Mouse (Mus musculus) olfactory bulb, adult 2 months (tissue): ENCODE data around the gene Prrxl1.
A peak's percentile ranks its signal among the peaks of the same experiment; 100 is the strongest.

Experiments
- CTCF ChIP-seq: fragments of 200-500 bp; IDR thresholded peaks from 2 replicates; pipeline ENCODE4 v1.5.1; 2012; ENCODE audit warnings: low read depth, mild to moderate bottlenecking, low read length, moderate library complexity; ENCODE audit not compliant: insufficient read depth
- POLR2A ChIP-seq: fragments of 200-500 bp; IDR thresholded peaks from 2 replicates; pipeline ENCODE4 v1.6.1; 2012; ENCODE audit warnings: mild to moderate bottlenecking, low read depth, low read length, moderate library complexity; ENCODE audit not compliant: insufficient read depth

DNA sequence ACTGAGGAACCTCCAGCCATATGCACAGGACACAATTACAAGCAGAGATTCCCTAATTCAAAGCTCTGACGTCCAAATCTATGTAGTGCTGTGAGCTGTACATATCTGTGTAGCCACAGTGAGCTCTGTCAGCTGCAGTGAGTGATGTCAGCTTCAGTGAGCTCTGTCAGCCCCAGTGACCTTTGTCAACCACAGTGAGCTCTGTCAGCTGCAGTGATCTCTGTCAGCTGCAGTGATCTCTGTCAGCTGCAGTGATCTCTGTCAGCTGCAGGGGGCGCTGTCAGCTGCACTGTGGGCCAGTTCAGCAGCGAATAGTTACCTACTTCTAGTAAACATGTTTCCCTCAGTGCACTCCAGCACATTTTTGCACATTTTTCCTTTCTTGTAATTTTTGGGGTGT is 10.2 kb downstream of the Prrxl1 start:
- TF ChIP-seq CTCF: peak; percentile 26; the same call in 1 of the 2 replicates
- TF ChIP-seq POLR2A: no peak
